Mouse (Mus musculus): ENCODE measurements around the gene Gnb2. TPM values are rescaled to one million over a fixed set of nuclear protein-coding genes. Genes with fewer than 3 reads are reported as not detected.
A peak's percentile ranks its signal among the peaks of the same experiment; 100 is the strongest.

Gene Gnb2
- total and polyA plus RNA-seq, 3 experiments: 255 to 571 (median 302) TPM

DNA sequence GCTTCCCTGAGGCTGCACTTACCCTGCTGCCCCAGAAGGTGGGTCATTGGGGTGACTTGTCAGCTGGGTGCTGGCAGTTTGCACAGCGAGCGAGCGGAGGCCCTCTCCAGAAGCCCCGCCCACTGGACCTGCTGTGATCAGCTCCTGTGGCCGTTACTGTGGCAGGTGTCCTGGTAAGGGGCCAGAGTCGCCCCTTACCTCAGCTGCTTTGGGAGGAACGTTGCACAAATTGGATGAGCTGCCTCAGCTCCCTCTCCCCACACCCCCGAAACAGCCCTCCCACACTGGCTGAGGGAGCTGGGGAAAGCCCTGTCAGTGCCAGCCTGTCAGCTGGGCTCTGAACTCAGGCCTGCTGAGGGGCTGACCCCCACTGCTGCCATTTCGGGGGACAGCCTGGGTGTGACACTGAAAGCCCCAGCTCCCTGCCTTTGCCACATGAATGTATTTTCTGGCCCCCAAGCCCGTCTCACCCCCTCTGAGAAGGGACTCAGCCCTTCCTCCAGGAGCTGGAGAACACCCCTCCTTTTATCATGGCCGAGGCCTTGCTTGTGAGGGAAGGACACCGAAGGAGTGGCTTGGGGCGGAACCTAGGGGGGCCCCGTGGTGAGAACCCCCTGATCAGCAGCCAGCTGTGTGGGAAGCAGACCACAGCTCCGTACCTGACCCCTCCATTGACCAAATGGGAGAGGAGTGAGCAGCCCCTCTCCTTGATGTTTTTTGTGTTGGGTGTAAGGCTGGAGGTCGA, 6.9 kb downstream of the Gnb2 start:
- H3K9me3 ChIP-seq (replicated peaks): no peaks in the 10 kb centered on the region
- H3K4me3 ChIP-seq (ENCODE audit: low read depth, low read length): peak overlapping the region; percentile 63; the same call in 1 of the 2 replicates
- ATAC-seq (ENCODE audit: extremely low read depth, insufficient number of reproducible peaks, low FRiP score, poor library complexity, severe bottlenecking) (peak; percentile 61; the same call in 1 of the 2 replicates), DNase-seq (ENCODE audit: low spot score) (peak; percentile 87)
- peaks cover 97% of the 10 kb centered on the region for H3K4me1 ChIP-seq (ENCODE audit: insufficient read depth, low read depth, low read length)
- no peak for TF ChIP-seq TAL1 (conservative IDR thresholded peaks at IDR 0.05; ENCODE audit: low read depth, low read length)
- TF ChIP-seq CTCF (IDR thresholded peaks at IDR 0.05; ENCODE audit: low read depth, low read length): no peak
- TF ChIP-seq GATA2 (IDR thresholded peaks at IDR 0.05; ENCODE audit: borderline replicate concordance, low read depth, low read length): no peak
- TF ChIP-seq GATA1 (IDR thresholded peaks at IDR 0.05; ENCODE audit: borderline replicate concordance, low read length): no peak
- TF ChIP-seq POLR2AphosphoS5 (IDR thresholded peaks at IDR 0.05; ENCODE audit: insufficient replicate concordance, low read depth, low read length): no peak
- peaks cover 94% of the 10 kb centered on the region for H3K36me3 ChIP-seq (replicated peaks)
- H3K27me3 ChIP-seq (ENCODE audit: insufficient read depth, low read length): no peaks in the 10 kb centered on the region

DNA sequence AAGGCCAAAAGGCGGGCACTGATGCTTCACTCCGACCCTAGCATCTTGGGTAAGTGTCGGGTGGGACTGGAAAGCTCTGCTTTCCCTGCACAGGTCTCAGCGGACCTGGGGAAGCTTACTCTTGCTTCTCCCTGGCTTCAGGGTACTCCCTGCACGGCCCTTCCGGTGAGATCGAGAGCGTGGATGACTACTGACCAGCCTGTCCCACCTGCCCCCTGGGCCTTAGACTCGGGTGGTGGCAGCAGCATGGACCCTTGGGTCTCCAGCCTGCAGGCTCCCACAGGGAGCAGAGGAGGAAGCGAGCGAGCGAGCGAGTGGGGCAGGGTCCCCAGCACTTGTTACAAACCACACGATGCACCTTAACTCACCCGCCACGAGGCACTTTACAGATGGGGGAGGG, 7.8 kb downstream of the Gnb2 start:
- Histone ChIP-seq H3K27me3 (ENCODE audit: insufficient read depth, low read length) (no peaks in the 10 kb centered on the region), H3K36me3 (replicated peaks) (peaks cover 99% of the 10 kb centered on the region), H3K9me3 (replicated peaks) (no peaks in the 10 kb centered on the region), H3K4me3 (ENCODE audit: low read depth, low read length) (peak overlapping the region; percentile 62; the same call in 1 of the 2 replicates), H3K4me1 (ENCODE audit: insufficient read depth, low read depth, low read length) (peaks cover 99% of the 10 kb centered on the region)
- no peak for DNase-seq (ENCODE audit: low spot score)
- TF ChIP-seq GATA2 (IDR thresholded peaks at IDR 0.05; ENCODE audit: borderline replicate concordance, low read depth, low read length): no peak
- no peak for TF ChIP-seq TAL1 (conservative IDR thresholded peaks at IDR 0.05; ENCODE audit: low read depth, low read length)
- TF ChIP-seq GATA1 (IDR thresholded peaks at IDR 0.05; ENCODE audit: borderline replicate concordance, low read length): no peak
- TF ChIP-seq CTCF (IDR thresholded peaks at IDR 0.05; ENCODE audit: low read depth, low read length): no peak
- TF ChIP-seq POLR2AphosphoS5 (IDR thresholded peaks at IDR 0.05; ENCODE audit: insufficient replicate concordance, low read depth, low read length): no peak
- ATAC-seq (ENCODE audit: extremely low read depth, insufficient number of reproducible peaks, low FRiP score, poor library complexity, severe bottlenecking): no peak

DNA sequence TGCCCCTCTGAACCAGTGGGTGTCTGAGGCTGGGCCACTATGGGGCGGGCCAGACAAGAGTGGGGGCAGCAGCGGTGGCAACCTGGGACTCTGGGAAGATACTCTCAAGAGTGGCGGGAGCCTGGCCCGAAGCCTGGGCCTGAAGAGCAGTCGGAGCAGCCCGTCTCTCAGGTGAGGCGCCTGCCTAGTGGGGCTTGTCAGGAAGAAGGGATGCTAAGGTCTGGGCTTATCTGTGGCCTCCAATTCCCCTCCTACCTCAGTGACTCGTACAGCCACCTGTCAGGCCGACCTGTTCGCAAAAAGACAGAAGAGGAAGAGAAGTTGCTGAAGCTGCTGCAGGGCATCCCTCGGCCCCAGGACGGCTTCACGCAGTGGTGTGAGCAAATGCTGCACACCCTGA, 8.6 kb downstream of the Gnb2 start:
- no peaks in the 10 kb centered on the region for H3K9me3 ChIP-seq (replicated peaks)
- ATAC-seq (ENCODE audit: extremely low read depth, insufficient number of reproducible peaks, low FRiP score, poor library complexity, severe bottlenecking) (no peak), DNase-seq (ENCODE audit: low spot score) (no peak)
- H3K27me3 ChIP-seq (ENCODE audit: insufficient read depth, low read length): no peaks in the 10 kb centered on the region
- H3K4me1 ChIP-seq (ENCODE audit: insufficient read depth, low read depth, low read length): peaks cover 96% of the 10 kb centered on the region
- peaks cover 99% of the 10 kb centered on the region for H3K36me3 ChIP-seq (replicated peaks)
- no peak overlapping the region; the same call in 1 of the 2 replicates for H3K4me3 ChIP-seq (ENCODE audit: low read depth, low read length)
- TF ChIP-seq GATA2 (IDR thresholded peaks at IDR 0.05; ENCODE audit: borderline replicate concordance, low read depth, low read length) (no peak), GATA1 (IDR thresholded peaks at IDR 0.05; ENCODE audit: borderline replicate concordance, low read length) (no peak)

DNA sequence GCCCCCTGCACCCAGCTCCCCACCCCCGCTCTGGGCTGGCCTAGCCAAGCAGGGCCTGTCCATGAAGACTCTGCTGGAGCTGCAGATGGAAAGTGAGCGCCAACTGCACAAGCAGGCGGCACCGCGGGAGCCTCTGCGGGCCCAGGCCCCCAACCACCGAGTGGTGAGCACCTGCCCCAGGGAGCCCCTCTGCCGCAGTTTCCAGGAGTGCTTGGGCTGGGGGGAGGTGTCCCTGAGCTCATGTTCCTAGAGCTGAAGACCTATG, 9.1 kb downstream of the Gnb2 start:
- peaks cover 93% of the 10 kb centered on the region for H3K4me1 ChIP-seq (ENCODE audit: insufficient read depth, low read depth, low read length)
- DNase-seq (ENCODE audit: low spot score) (no peak), ATAC-seq (ENCODE audit: extremely low read depth, insufficient number of reproducible peaks, low FRiP score, poor library complexity, severe bottlenecking) (no peak)
- H3K27me3 ChIP-seq (ENCODE audit: insufficient read depth, low read length): no peaks in the 10 kb centered on the region
- TF ChIP-seq GATA1 (IDR thresholded peaks at IDR 0.05; ENCODE audit: borderline replicate concordance, low read length): no peak
- TF ChIP-seq GATA2 (IDR thresholded peaks at IDR 0.05; ENCODE audit: borderline replicate concordance, low read depth, low read length): no peak
- no peak for TF ChIP-seq CTCF (IDR thresholded peaks at IDR 0.05; ENCODE audit: low read depth, low read length)
- TF ChIP-seq TAL1 (conservative IDR thresholded peaks at IDR 0.05; ENCODE audit: low read depth, low read length): no peak
- no peak for TF ChIP-seq POLR2AphosphoS5 (IDR thresholded peaks at IDR 0.05; ENCODE audit: insufficient replicate concordance, low read depth, low read length)
- no peaks in the 10 kb centered on the region for H3K9me3 ChIP-seq (replicated peaks)
- peak overlapping the region; percentile 18; the same call in 1 of the 2 replicates for H3K4me3 ChIP-seq (ENCODE audit: low read depth, low read length)
- peaks cover 99% of the 10 kb centered on the region for H3K36me3 ChIP-seq (replicated peaks)

DNA sequence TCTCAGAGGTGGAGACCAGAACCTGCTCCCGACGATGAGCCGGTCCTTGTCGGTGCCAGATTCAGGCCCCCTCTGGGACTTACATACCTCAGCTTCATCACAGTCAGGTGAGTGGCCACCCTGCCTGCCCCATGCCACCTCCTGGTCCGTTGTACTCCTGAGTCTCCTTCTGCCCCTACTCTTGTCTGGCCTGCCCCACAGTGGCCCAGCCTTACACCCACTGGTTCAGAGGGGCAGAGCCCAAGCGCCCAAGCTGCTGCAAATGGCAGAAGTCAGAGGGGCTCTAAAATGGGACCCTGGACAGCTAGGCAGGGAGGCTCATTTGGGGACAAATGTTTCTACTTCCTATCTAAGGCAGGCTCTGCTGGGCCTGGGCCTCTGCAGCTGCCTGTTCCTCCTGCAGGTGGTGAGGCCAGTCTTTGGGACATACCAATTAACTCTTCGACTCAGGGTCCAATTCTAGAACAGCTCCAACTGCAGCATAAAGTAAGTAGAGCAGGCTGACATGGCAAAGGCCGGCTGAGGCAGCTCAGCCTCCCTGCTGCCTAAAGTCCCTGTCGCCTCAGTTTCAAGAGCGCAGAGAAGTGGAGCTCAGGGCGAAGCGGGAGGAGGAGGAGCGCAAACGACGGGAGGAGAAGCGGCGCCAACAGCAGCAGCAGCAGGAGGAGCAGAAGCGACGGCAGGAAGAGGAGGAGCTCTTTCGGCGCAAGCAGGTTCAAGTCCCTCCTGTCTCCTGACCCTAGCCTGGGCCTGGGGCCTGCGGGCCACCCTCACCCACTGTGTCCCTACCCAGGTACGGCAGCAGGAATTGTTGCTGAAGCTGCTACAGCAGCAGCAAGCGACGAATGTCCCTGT, 9.7 kb downstream of the Gnb2 start:
- ATAC-seq (ENCODE audit: extremely low read depth, insufficient number of reproducible peaks, low FRiP score, poor library complexity, severe bottlenecking) (no peak), DNase-seq (ENCODE audit: low spot score) (no peak)
- peaks cover 99% of the 10 kb centered on the region for H3K36me3 ChIP-seq (replicated peaks)

DNA sequence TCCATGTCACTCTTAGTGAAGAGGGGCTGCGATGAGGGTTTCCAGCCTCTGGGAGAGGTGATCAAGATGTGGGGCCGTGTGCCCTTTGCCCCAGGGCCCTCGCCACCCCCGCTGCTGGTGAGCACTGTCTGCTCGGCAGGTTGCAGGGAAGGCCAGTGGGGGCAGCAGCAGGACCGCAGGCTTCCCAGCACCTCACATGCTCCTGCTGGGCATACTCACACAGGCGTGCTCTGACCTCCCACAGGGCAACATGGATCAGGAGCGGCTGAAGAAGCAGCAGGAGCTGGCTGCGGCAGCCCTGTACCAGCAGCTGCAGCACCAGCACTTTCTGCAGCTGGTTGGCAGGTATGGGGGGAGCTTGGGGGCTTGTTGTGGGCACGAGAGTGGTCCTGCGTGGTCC, 10.6 kb downstream of the Gnb2 start:
- TF ChIP-seq GATA2 (IDR thresholded peaks at IDR 0.05; ENCODE audit: borderline replicate concordance, low read depth, low read length): no peak
- no peak for TF ChIP-seq TAL1 (conservative IDR thresholded peaks at IDR 0.05; ENCODE audit: low read depth, low read length)
- TF ChIP-seq CTCF (IDR thresholded peaks at IDR 0.05; ENCODE audit: low read depth, low read length): no peak
- TF ChIP-seq GATA1 (IDR thresholded peaks at IDR 0.05; ENCODE audit: borderline replicate concordance, low read length): no peak
- no peak for TF ChIP-seq POLR2AphosphoS5 (IDR thresholded peaks at IDR 0.05; ENCODE audit: insufficient replicate concordance, low read depth, low read length)
- Histone ChIP-seq H3K9me3 (replicated peaks) (no peaks in the 10 kb centered on the region), H3K36me3 (replicated peaks) (peaks cover 99% of the 10 kb centered on the region)

More for the DNA sequence above, 9.7 kb downstream of the Gnb2 start:
- Histone ChIP-seq H3K4me1 (ENCODE audit: insufficient read depth, low read depth, low read length) (peaks cover 93% of the 10 kb centered on the region), H3K4me3 (ENCODE audit: low read depth, low read length) (peak overlapping the region; percentile 18; the same call in 1 of the 2 replicates), H3K27me3 (ENCODE audit: insufficient read depth, low read length) (no peaks in the 10 kb centered on the region), H3K9me3 (replicated peaks) (no peaks in the 10 kb centered on the region)
- TF ChIP-seq POLR2AphosphoS5 (IDR thresholded peaks at IDR 0.05; ENCODE audit: insufficient replicate concordance, low read depth, low read length) (0 out of 2 replicates have a peak, but pooled peaks have one; percentile 61), TAL1 (conservative IDR thresholded peaks at IDR 0.05; ENCODE audit: low read depth, low read length) (no peak), GATA1 (IDR thresholded peaks at IDR 0.05; ENCODE audit: borderline replicate concordance, low read length) (no peak), CTCF (IDR thresholded peaks at IDR 0.05; ENCODE audit: low read depth, low read length) (no peak), GATA2 (IDR thresholded peaks at IDR 0.05; ENCODE audit: borderline replicate concordance, low read depth, low read length) (no peak)

More for the DNA sequence above, 10.6 kb downstream of the Gnb2 start:
- no peak for DNase-seq (ENCODE audit: low spot score)
- H3K27me3 ChIP-seq (ENCODE audit: insufficient read depth, low read length): no peaks in the 10 kb centered on the region
- peaks cover 91% of the 10 kb centered on the region for H3K4me1 ChIP-seq (ENCODE audit: insufficient read depth, low read depth, low read length)
- ATAC-seq (ENCODE audit: extremely low read depth, insufficient number of reproducible peaks, low FRiP score, poor library complexity, severe bottlenecking): no peak
- H3K4me3 ChIP-seq (ENCODE audit: low read depth, low read length): peak overlapping the region; percentile 13; the same call in 1 of the 2 replicates

Data from G1E (cell line).